Mouse (Mus musculus): ENCODE data around the gene Plekha5.

Plekha5 gene

DNA sequence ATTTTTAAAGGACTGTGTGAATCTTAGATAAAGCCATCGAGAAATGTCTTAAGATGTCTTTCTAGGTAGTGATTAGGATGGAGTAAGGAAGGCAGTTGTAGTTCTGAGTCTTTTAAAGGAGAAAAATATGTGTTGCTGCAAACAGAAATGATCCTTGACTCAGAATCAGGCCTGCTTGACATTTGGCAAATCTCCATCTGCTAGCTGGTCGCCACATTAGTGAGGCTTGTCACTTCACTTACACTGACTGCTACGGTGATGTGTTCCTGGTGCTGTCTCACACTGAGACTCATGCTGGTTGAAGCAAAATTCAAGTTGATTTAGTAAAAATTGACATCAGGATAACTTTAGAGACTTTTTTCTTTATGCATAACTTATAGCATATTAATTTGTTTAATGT is 32.0 kb downstream of the Plekha5 start:
- in situ Hi-C loops (cut with MboI, MseI), result no loop called here

DNA sequence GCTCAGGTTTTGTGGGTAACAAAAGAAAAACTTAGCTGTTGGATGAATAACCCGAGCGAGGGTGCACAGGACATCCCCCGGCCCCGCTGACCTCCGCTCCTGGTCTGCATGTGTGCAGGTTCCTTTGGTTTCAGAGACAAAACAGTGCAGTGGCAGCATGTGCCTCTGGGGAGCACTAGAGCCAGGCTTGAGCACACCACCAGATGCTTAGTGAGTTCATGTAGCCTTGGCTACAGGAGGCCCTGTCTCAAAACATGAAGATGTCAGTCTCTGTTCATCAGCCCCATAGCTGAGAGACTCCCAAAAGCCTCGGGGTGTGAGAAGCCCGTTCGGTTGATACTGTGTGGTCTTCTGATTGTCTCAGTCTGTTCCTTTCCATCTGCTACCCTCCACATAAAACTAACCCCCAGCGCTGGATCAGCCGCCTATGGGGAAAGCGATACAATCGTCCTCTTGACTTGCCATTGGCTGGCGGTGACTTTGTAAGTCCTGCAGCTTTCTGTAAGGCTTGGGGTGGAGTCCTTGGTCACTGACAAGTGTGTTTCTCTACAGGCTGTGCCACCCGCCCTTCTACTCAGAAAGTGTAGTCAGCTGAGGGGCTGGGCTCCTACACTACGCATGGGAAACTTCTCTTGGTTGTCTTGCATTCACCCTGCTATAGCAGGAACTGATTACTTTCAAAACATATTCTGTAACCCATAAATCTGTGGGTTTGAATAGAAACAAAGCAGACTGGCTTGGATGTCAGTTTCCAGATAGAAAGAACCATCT is 32.7 kb downstream of the Plekha5 start:
- in situ Hi-C loops (cut with MboI, MseI), result no loop called here

DNA sequence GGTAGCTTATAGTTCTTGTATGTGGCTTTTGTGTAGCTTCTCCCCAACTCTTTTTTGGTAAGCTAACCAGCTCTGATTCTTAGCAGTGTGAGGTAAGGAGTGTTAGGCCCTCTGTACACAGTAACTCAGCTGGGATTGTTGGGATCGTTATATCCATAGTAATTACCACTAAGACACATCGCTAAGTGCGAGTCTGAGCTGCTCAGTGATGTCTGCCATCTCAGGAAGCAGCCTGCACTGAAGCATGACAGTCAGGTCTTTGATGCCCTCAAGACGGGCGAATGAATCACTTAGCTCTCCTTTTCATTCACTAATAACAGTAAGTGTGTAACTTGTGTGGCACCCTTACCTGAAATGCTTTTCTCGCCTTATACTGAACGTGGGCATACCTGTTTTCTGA is 36.5 kb downstream of the Plekha5 start:
- in situ Hi-C loops (cut with MboI, MseI), result no loop called here

DNA sequence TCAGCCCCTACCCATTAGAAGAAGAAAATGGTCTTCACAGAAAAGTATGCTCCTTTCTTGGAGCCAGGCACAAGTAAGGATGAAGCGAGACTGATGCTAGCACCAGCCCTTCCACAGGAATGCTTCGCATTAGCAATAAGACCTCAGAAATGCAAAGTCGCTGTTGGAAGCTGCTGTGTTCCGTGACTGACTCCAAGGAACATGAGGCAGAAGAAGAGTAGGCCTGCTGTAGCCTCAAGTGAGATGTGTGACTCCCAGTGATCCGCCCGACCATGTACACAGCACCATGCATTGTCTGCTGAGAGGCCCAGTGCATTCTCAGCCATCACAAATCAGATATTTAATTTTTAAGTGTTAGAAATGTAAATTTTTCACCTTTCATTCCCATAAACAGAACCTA is 41.0 kb downstream of the Plekha5 start:
- in situ Hi-C loops (cut with MboI, MseI), result no loop called here

DNA sequence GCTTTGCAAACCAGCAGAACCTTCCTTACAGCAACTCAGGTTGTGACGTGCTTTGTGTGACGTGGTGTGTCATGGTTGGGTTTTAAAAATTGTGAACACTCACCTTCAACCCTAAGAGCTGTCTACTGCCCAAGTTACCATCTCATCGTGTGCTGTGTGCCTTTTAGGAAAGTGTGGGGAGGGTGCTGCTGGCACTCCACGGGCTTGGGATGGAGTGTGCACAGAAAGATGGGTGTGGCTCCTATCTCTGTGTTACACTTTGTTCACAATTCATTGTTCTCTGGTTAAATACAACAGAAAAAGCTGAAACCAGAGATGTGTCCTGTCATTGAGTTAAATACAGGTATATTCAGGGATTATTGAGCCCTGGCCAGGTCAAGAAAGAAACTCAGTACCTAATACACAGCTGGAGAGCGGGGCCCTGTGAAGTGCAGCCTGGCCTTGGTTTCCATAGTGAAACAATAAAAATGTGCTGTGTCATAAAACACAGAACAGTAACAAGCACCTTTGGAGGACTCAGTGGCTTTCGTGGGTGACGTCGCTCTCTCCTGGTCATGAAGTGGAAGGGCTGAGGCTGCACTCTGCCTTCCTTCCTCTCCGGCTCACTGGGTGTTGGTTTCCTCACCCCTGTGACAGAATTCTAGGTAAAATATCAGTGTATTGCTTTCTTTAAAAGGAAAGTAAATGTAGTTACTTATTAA is 42.2 kb downstream of the Plekha5 start:
- in situ Hi-C loops (cut with MboI, MseI), result no loop called here

DNA sequence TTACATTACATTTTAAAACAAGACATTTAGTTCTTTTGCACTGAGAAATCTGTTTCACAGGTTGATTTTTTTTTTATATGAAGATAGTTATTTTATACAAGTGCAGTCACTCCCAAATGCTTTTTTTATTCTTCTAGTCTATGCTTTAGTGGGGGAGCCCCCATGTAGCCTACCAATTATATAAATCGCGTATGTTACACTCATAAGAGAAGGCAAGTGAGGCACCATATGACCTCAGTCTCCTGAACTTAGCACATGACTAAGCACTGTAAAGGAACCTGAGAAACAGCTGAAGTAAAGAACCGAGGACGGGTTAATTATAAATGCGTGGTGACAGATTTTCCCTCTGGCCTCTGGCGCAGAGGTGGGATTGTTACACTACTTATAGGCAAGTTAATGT is 43.0 kb downstream of the Plekha5 start:
- in situ Hi-C loops (cut with MboI, MseI), result no loop called here

DNA sequence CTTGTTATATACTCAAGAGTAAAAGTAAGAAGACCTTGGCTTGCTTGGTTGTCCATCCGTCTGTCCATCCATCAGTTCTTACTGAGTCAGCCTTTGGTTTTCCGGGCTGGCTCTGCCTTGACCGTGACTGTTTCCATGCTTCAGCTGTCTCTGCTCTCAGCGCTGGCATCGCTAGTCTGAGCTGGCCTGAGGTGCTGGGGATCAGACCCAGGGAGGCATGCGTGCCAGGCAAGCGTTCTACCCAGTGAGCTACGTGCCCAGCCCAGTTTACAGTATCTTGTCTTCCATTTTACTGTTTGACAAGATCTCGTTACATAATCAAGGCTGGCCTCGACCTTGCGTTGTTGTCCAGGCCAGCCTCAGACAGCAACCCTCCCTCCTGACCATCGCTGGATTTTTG is 44.0 kb downstream of the Plekha5 start:
- in situ Hi-C loops (cut with MboI, MseI), result no loop called here

DNA sequence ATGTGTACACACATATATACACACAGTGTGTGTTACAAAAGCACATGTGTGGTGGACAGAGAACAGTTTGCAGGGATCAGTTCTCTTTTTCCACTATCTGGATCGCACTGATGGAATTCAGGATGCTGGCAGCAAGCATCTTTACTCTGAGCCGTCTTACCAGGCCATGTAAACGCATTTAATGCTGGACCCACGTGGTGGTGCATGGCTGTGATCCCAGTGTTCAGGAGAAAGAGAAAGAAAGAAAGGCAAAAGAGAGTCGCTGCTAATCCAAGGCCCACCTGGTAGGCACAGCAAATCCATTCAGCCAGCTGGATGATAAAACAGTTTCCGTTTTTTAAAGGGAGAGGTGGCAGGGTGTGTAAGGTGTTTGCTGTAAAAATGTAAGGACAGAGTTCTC is 45.9 kb downstream of the Plekha5 start:
- in situ Hi-C loops (cut with MboI, MseI), result no loop called here

DNA sequence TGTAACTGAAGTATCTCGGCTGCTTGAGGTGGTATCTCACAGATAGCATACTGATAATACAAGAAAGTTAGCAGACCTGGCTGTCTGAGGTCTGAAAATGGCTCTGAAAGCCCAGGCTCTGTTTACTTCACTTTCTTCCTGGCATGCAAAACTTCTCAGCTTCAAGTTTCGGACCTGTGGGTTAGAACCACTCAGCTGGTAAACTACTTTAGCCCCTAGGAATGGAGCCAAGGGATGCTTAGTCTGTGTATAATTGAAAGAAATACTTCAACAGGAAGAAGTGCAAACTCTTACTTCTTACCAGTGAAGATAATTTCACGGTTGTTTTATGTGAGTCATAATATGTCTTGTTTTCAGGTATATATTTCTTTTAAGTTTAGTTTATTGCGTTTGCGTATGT is 47.9 kb downstream of the Plekha5 start:
- in situ Hi-C loops (cut with MboI, MseI), result no loop called here

DNA sequence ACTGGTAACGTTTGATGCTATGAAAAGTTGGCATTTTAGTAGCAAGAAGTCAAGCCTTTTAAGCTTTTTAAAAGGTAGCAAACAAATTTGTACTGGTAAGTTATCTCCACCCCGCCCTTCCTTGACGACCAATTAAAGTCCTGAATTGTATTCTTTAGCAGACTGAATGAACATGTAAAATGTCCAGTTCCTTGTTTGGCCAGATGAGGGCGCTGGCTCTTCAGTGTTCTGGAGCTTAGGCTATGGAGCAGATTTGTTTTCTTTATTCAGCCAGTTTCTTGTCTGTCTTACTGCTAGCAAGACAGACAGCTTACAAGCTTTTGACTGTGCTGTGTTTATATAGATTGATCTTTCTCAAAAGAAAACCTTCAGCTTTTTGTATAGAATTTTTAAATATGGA is 48.5 kb downstream of the Plekha5 start:
- in situ Hi-C loops (cut with MboI, MseI), result no loop called here

DNA sequence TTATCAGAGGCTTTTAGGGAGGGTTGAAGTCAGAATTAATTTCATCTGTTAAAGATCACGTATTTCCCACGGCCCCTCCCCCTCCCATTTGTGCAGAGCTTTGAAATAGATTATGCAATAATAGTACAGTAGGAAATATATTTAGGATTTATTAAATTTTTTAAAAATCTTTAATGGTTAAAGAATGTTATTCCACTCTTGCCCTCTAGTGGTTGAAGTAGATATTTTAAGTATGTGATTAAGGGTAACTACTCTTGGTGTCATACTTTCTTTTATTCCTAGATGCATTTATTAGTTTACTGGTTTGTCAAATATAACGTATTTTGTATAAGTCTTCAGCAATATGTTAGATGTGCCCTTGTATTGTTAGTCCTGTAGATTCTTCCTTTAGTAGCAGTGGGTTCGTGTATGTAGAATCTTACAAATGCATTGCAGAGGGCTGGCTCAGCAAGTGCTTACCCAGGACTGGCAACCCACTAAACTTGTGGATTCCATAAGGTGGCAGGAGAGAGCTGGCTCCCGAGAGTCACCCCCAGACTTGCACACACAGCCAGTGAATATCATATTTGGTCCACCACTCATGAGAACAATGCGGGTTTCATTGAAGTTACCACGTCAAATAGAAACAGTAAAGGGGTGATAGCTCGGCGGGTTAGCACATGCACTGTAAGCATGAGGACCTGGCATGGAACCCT is 51.7 kb downstream of the Plekha5 start:
- in situ Hi-C loops (cut with MboI, MseI), result no loop called here

DNA sequence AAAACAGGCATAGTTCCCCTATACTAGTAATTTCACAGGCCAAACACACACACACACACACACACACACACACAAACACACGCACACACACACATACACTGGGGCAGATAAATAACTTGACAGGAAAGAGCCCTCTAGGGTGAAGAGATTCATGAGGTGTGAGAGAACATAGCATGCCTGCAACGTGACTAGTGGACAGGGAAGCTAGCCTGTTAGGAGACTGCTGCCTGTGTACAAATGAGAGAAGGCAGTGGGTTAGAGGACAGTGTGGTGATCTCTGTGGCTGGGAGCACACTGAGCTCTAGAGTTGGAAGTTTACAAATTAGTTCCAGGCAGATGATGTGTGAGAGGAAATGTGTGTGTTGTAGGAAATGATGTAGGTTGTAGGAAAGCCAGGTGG is 53.1 kb downstream of the Plekha5 start:
- in situ Hi-C loops (cut with MboI, MseI), result no loop called here

DNA sequence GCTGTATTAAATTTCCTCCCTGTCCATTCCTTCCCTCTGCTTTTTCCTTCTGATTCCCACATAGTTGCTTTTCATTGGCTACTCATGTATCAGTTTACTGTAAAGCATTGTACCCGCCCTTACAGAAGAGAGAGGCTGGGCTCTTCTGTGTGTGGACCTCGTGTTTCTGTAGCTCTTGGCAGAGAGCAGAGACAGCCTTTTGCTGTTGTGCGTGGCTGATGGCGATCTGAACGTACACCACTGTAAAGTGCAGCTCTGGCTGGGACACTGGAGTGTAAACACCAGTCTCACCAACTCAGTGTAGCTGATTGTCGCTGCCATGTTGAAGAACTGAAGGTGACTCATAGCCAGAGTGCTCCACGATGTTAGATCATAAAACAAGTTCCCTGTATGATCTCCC is 54.2 kb downstream of the Plekha5 start:
- in situ Hi-C loops (cut with MboI, MseI), result no loop called here

DNA sequence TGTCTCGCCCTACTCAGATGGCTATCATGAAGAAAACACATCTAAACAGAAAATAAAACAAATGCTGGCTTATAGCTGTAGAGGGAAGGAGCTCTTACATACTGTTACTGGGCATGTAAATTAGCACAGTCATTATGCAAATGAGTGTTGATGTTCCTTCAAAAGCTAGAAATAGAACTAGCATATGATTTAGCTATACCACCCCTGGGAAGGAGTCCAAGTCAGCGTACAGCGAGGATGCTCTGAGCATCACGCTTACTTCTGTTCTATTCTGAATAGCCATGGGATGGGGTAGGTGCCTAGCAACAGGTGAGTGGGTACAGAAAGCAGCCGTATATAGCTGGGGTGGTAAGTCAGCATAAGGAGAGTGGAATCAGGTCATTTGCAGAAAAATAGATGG is 55.1 kb downstream of the Plekha5 start:
- in situ Hi-C loops (cut with MboI, MseI), result no loop called here

DNA sequence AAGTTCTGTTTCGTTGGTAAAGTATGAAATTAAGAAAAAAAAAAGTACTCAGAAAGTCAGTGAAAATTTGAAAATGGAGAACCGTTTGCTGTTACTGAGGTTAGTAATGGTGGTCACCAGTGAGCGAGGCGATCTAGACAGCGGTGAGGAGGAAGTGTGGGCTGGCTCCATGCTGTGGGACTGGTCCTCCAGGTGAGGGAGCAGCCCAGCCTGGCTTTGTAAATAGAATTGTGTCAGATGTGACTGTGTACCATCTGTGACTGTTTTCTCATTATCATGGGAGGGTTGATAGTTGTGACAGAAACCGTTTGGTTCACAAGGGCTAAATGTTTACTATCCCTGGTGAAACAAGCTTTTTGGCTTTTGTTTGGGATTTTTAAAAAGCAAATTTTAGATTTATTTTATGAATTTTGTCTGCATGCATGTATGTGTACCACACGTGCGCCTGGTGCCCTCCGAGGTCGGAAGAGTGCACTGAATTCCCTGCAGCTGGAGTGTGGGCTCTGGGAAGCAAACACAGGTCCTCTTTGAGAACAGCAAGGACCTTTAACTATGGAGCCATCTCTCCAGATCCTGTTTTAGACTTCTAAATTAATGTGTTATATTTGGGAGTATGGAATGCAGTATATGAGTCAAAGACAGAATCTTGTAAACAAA is 56.7 kb downstream of the Plekha5 start:
- in situ Hi-C loops (cut with MboI, MseI), result no loop called here

DNA sequence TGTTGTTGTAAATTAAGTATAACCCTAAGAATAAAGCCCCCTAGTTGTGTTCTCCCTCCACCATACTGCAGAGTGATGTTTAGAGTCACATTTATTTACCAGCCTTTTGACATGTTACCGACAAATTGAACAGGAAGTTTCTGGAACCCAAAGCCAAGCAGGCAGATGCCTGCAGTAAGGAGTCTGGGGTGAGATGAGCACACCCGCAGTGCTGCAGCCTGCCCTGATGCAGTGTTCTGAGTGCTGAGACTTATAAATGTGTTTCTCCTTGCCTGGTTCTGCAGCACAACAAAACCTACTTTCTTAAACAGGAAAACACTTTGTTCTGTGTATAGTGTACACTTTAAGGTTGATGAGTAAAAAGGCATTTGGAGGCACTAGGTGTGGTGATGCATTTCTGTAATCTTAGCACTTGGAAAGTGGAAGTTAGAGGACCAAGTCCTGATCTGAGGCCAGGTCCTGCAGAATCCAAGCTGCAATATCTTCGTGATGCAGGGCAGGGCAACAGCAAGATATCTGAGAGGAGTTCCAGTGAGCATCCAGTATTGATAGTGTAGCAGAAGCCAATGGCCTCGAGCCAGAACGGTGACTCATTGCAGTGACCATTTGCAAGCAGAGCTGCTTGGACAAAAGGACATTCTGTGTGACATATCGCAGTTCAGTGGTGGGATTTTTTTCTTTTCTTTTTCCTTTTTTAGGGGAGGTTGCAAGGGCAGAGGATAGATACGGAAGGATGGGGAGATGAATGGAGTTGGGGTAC is 58.0 kb downstream of the Plekha5 start:
- in situ Hi-C loops (cut with MboI, MseI), result no loop called here

DNA sequence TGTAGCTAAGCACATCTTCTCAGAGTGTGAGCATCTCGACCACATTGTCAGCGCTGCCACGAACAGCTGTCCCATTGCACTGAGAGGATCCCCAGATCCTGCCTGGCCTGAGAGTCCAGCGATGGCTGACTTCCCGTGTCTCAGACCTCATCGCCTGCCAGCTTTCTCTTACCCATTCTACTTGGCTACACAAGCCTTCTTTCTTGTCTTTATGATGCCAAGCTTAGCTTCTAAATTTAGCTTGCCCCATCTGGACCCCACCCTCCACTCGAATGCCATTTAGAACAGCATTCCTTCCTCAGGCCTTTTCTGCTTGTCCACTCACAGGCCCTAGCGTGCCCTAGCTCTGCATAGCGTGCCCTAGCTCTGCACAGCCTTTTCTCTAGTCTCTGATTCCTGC is 60.3 kb downstream of the Plekha5 start:
- in situ Hi-C loops (cut with MboI, MseI), result no loop called here

DNA sequence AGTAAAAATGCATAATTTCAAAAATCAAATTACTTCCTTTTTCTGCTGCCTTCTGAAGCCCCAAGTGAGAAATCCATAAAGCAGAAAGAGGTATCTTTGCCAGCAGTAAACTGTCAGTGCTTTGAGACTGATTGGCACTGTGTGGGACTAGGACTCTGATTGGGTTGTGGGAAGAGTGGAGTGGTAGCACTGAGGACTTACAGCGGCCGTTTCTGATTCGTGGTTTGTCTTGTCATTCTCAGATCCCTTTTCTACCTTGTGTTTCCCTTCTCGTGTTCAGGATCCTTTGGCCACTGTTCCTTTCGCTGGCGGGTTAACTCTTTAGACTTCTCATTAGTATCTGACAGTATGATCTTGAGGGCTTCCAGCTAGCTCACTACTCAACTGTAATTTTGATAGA is 61.8 kb downstream of the Plekha5 start:
- in situ Hi-C loops (cut with MboI, MseI), result no loop called here

DNA sequence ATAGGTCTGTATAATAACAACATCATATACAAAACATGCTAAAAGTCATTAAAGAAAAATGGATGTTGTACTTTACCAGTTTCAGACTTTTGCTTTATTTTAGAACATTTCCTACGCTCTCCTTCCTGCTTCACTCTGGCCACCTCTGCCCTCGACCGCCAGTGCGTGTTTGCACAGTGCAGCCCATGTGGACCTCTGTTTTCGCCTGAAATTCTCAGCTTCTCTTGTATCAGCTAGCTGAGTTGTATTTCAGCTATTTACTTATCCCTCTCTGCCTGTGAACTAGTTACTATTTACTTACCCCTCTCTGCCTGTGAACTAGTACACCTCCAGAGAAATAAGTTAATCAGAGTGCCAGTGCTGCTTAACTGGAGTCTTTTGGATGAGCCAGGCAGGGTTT is 62.8 kb downstream of the Plekha5 start:
- in situ Hi-C loops (cut with MboI, MseI), result no loop called here

DNA sequence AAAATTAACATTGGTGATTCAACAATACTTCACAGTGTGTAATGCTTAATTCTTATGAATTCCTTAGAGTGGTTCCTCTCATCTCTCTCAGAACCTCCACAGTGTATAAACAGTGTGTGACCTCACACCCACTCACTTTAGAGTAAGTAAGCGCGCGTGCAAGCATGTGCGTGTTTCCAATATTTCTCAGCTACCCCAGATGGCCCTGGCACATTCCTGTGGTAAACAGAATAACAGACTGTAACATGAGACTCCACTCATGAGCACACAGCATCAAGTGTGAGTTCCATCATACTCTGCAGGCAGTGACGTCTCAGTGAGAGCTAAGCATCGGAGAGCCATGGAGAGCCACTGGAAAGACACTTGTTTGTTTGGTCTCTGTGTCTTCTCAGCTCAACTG is 63.6 kb downstream of the Plekha5 start:
- in situ Hi-C loops (cut with MboI, MseI), result no loop called here

DNA sequence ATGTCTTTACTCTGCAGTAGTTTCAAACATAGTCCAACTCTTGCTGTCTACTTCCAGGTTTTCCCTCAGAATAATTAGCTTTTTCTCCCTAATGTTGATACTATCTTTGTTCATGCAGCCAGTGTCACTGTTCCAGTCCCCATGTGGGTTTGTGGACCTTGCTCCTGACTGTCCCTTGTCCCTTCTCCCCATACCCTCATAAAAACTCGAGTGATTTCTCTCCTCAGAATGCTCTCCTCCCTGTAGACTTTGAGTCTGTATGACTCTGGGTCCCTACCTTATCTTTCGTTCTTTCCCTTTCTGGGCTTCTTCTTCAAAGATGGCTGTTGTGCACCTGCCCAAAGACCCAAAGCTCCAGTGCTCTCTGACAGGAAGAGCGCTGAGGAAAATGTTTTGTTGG is 64.8 kb downstream of the Plekha5 start:
- in situ Hi-C loops (cut with MboI, MseI), result no loop called here

DNA sequence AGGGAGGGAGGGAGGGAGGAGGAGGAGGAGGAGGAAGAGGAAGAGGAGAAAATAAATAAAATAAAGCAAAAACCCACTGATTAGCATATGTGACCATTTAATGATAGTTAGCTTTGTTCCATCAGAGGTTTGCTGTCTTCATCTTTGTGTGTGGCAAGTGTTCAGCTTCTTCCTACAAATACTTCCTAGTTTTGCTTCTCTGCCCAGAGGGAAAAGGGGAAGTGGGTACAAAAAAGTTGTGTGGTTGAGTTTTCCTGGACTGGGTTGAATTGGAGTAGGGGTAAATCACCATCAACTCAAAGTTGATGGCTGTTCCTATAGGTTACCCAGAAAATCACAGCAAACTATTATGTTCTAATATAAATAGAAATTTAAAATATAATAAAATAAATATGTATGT is 65.7 kb downstream of the Plekha5 start:
- in situ Hi-C loops (cut with MboI, MseI), result no loop called here

Measured in T-helper 2 cell (primary cell).